Mouse (Mus musculus) kidney, embryonic 14.5 days (tissue): ENCODE results near the gene Arhgef15. TPM values are rescaled to one million over a fixed set of nuclear protein-coding genes. Genes with fewer than 3 reads are reported as not detected.
"Not testable (repeated sequence)": the region's sequence is repeated elsewhere in the genome, so short reads cannot be mapped to it uniquely, and the experiment has no call there.

Source experiments
- ATAC-seq: fragments of 200-750 bp; cut with Nextera tagmentation; 2 replicates; pipeline ENCODE4 v1.8.0; 2017; ENCODE audit warnings: moderate number of reproducible peaks, mild to moderate bottlenecking, moderate TSS enrichment, moderate library complexity; ENCODE audit not compliant: low FRiP score, low TSS enrichment
- H3K27ac ChIP-seq: fragments of 300-500 bp; sonication (generic); 2 replicates; pipeline ENCODE4 v1.5.1; 2014; ENCODE audit warnings: low read depth, mild to moderate bottlenecking, low read length, moderate library complexity, mixed read lengths
- H3K27me3 ChIP-seq: fragments of 300-500 bp; sonication (generic); 2 replicates; pipeline ENCODE4 v1.6.1; 2014; ENCODE audit warnings: mild to moderate bottlenecking, low read length; ENCODE audit not compliant: control insufficient read depth, insufficient read depth
- H3K36me3 ChIP-seq: fragments of 300-500 bp; sonication (generic); 2 replicates; pipeline ENCODE4 v1.6.1; 2014; ENCODE audit warnings: low read length, mixed read lengths; ENCODE audit not compliant: control insufficient read depth, insufficient read depth
- H3K4me1 ChIP-seq: fragments of 300-500 bp; sonication (generic); 2 replicates; pipeline ENCODE4 v1.6.1; 2014; ENCODE audit warnings: low read length, mixed read lengths; ENCODE audit not compliant: control insufficient read depth, insufficient read depth
- H3K4me2 ChIP-seq: fragments of 300-500 bp; sonication (generic); replicated peaks from 2 replicates; pipeline ENCODE4 v1.6.1; 2014; ENCODE audit warnings: low read depth, mild to moderate bottlenecking, low read length
- H3K4me3 ChIP-seq: fragments of 300-500 bp; sonication (generic); 2 replicates; pipeline ENCODE4 v1.5.1; 2014; ENCODE audit warnings: mild to moderate bottlenecking, low read length
- H3K9ac ChIP-seq: fragments of 300-500 bp; sonication (generic); 2 replicates; pipeline ENCODE4 v1.6.1; 2014; ENCODE audit warnings: low read depth, mild to moderate bottlenecking, low read length, moderate library complexity
- H3K9me3 ChIP-seq: fragments of 300-500 bp; sonication (generic); 2 replicates; pipeline ENCODE4 v1.6.1; 2016; ENCODE audit warnings: low read length; ENCODE audit not compliant: control insufficient read depth
- WGBS: fragments of 180-500 bp; shearing (Covaris S2); extraction: QIAGEN DNeasy Blood & Tissue Kit; methylation state at CpG from one replicate; pipeline ENCODE4 v1.1.7; 2014; 5-methylcytosine and 5-hydroxymethylcytosine counted together
- polyA plus RNA-seq: library from polyadenylated mRNA; unstranded; fragments of >200 nt; fragmentation: Nextera tagmentation; extraction: Ambion mirVana; gene quantifications from 2 replicates; pipeline ENCODE4 v1.2.1, GENCODE M21; 2014

Gene Arhgef15
- 10.2 and 15.9 TPM in 2 replicates for polyA plus RNA-seq

DNA sequence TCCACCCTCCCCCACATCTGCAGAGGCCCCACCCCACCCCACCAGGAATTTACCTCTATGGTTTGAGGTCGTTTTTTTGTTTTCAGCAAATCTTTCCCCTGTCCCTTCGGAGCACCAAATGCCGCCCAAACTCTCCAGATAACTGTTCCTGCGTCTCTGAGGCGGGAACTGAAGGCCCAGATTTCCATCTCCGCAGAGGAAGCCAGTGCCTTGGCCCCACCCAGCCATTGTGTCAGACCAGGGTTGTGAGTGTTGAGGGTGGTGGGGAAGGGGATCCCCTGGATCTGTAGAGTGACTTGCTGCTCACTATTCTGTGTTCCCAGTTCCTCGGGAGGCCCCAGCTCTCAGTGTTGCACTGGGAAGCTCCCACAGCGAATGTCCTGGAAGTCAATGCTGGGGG, at the start of gene Arhgef15:
Gene Arhgef15 (minus strand): TSS at position 173 of the 400 bp plus-strand sequence.
- no peak for ATAC-seq
- WGBS = 39% methylated on average over 8 of the region's 8 CpGs
- Histone ChIP-seq H3K27ac (peak within 1 kb of the TSS; percentile 60; the same call in 1 of the 2 replicates), H3K4me3 (peak within 1 kb of the TSS; percentile 30), H3K4me2 (peak within 1 kb of the TSS; percentile 6; the same call in 1 of the 2 replicates), H3K9ac (peak within 1 kb of the TSS; percentile 28), H3K27me3 (peaks cover 16% of the 10 kb centered on the region), H3K9me3 (no peaks in the 10 kb centered on the region), H3K4me1 (no peaks in the 10 kb centered on the region; the same call in 1 of the 2 replicates), H3K36me3 (no peaks in the 10 kb centered on the region)

DNA sequence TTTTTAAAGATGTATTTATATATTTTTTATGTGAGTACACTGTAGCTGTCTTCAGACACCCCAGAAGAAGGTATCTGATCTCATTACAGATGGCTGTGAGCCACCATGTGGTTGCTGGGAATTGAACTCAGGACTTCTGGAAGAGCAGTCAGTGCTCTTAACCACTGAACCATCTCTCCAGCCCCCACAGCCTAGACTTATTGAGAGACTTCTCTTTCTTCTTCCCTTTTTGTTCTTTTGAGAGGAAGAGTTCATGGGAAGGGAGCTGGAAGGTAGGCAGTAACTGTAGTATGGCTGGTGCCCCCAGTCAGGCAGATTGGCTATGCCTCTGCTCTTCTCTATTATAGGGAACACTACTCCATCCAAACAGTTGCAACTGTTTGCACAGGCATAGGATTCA, 49.3 kb upstream of the Arhgef15 start:
- H3K4me2 ChIP-seq = not testable (repeated sequence)

GRCm38 (mm10) chr11:69005193-69005592, 47.9 kb upstream of the Arhgef15 start:
- Histone ChIP-seq H3K4me2 (no peak overlapping the region), H3K9me3 (no peaks in the 10 kb centered on the region), H3K9ac (no peak overlapping the region), H3K36me3 (peaks cover 33% of the 10 kb centered on the region), H3K27ac (no peak overlapping the region), H3K4me3 (no peak overlapping the region), H3K27me3 (no peaks in the 10 kb centered on the region), H3K4me1 (peaks cover 9% of the 10 kb centered on the region; the same call in 1 of the 2 replicates)
- WGBS = 92% methylated on average over 7 of the region's 7 CpGs
- ATAC-seq = no peak

More for the DNA sequence above, 49.3 kb upstream of the Arhgef15 start:
- peaks cover 19% of the 10 kb centered on the region for H3K36me3 ChIP-seq
- not testable (repeated sequence) for H3K27ac ChIP-seq, H3K27me3 ChIP-seq, H3K9me3 ChIP-seq, H3K9ac ChIP-seq, H3K4me3 ChIP-seq, ATAC-seq
- H3K4me1 ChIP-seq = peaks cover 12% of the 10 kb centered on the region; the same call in 1 of the 2 replicates

DNA sequence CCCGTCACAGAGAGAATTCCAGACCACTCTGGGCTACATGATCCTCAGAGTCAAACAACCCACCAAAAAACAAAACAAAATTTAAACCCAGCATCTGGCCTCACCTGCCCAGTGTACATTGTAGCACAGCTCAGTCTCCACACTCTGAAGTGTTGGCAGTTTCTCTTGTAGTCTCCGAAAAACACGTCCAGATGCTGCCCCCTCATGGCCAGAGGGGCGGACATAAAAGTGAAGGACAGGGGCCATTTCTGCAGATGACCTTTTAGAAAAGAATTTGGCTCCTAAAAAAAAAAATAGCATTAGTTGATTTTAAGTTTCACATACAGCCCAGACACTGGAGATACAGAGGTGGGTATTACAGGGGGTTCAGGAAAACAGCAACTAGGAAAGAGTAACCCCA, 46.3 kb upstream of the Arhgef15 start:
- peaks cover 49% of the 10 kb centered on the region for H3K36me3 ChIP-seq
- WGBS = 57% methylated on average over 4 of the region's 4 CpGs
- ATAC-seq = no peak
- H3K4me2 ChIP-seq = no peak overlapping the region
- no peak overlapping the region for H3K4me3 ChIP-seq
- H3K27me3 ChIP-seq = no peaks in the 10 kb centered on the region
- H3K27ac ChIP-seq = no peak overlapping the region
- H3K9ac ChIP-seq = no peak overlapping the region
- peaks cover 9% of the 10 kb centered on the region; the same call in 1 of the 2 replicates for H3K4me1 ChIP-seq
- no peaks in the 10 kb centered on the region for H3K9me3 ChIP-seq

- H3K27me3 ChIP-seq, H3K4me3 ChIP-seq, H3K27ac ChIP-seq, H3K4me1 ChIP-seq, H3K4me2 ChIP-seq, H3K9me3 ChIP-seq, ATAC-seq, H3K9ac ChIP-seq: not testable (repeated sequence)
- H3K36me3 ChIP-seq = peaks cover 57% of the 10 kb centered on the region
- WGBS = 94% methylated on average over 4 of the region's 4 CpGs
These were observed 45.5 kb upstream of the Arhgef15 start for GRCm38 (mm10) chr11:69002782-69003181.

DNA sequence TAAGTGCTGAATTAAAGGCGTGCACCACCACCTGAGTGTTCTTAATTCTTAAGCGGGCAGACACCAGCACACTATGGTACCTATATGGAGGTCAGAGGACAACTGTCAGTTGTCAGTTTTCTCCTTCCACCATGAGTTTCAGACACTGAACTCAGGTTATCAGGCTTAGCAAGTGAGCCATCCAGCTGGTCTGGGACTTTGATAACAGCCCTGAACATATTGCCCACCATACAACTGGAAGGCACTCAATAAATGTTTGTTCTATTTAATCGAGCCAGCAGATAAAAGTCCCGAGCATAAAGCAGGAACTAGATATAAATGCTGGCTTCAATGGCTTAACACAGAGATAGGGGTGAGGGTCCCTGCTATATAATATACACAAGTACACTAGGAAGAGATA, 39.8 kb upstream of the Arhgef15 start:
- no peak for ATAC-seq
- H3K27me3 ChIP-seq = no peaks in the 10 kb centered on the region
- no peak overlapping the region for H3K4me2 ChIP-seq
- WGBS = 93% methylated on average over 4 of the region's 4 CpGs
- H3K36me3 ChIP-seq = peaks cover 95% of the 10 kb centered on the region
- no peak overlapping the region for H3K9ac ChIP-seq
- no peak overlapping the region for H3K27ac ChIP-seq
- no peaks in the 10 kb centered on the region for H3K4me1 ChIP-seq
- no peaks in the 10 kb centered on the region for H3K9me3 ChIP-seq
- no peak overlapping the region for H3K4me3 ChIP-seq

DNA sequence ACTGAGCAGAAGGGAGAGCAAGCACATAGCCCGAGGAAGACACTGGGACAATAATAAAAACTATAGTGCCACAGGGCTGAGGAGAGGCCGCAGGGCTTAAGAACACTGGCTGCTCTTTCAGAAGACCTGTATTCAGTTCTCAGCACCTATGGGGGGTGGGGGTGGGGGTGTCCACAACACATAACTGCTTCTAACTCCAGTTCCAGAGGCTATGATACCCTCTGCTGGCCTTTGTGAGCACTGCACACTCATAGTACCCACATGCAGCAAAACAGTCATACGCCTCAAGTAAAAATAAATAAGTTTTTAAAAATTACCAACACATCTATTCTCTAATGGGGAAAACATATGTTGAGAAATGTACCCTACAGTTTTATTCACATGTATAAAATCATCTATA, 37.1 kb upstream of the Arhgef15 start:
- Histone ChIP-seq H3K27ac (no peak overlapping the region), H3K4me3 (no peak overlapping the region), H3K9me3 (no peaks in the 10 kb centered on the region), H3K36me3 (peaks cover 93% of the 10 kb centered on the region), H3K9ac (no peak overlapping the region), H3K27me3 (no peaks in the 10 kb centered on the region), H3K4me2 (no peak overlapping the region), H3K4me1 (no peaks in the 10 kb centered on the region)
- ATAC-seq = no peak
- WGBS = 92% methylated on average over 3 of the region's 3 CpGs

DNA sequence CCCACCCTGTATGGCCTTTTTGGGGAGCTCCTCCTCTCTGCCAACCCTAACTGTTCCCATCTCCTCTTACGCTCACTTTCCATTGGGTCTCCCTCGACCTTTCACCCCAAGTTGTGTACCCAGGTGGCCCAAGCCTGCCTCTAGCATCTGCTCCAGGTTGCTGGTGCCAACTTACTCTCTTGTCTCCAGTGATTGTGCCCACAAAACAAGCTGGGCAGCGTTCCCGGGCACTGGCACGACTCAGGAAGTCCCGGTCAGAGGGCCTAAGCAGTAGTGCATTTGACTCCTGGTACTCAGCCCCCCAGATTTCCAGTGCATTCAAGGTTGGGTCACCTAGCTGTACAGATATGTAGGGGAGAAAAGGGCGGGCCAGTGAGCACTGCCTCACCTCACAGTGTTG, 35.8 kb upstream of the Arhgef15 start:
- Histone ChIP-seq H3K4me1 (no peaks in the 10 kb centered on the region), H3K9me3 (no peaks in the 10 kb centered on the region), H3K4me3 (no peak overlapping the region), H3K9ac (no peak overlapping the region), H3K36me3 (peaks cover 93% of the 10 kb centered on the region), H3K4me2 (no peak overlapping the region), H3K27me3 (no peaks in the 10 kb centered on the region), H3K27ac (no peak overlapping the region)
- ATAC-seq = no peak
- WGBS = 92% methylated on average over 7 of the region's 7 CpGs

DNA sequence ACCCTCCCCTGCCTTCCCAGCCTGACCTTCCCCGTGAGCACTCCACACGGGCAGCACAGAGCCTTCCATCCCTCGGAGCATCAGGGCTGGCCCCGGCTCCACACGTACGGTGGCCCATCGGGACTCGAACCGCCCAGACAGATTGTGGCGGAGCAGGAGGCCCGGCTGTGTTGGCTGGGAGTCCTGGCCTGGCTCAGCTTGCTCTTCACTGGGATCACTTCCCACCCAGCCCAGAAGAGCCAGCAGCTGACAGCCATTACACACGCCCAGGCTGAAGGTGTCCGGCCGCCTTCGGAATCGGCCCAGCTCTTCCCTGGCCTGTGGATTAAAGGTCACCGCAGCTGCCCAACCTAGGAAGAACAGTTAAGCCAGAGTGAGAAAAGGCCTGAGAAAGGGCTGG, 31.1 kb upstream of the Arhgef15 start:
- no peak overlapping the region for H3K4me2 ChIP-seq
- H3K27ac ChIP-seq = no peak overlapping the region
- H3K4me1 ChIP-seq = no peaks in the 10 kb centered on the region
- H3K27me3 ChIP-seq = no peaks in the 10 kb centered on the region; the same call in 1 of the 2 replicates
- WGBS = 91% methylated on average over 17 of the region's 17 CpGs
- no peaks in the 10 kb centered on the region for H3K9me3 ChIP-seq
- H3K9ac ChIP-seq = no peak overlapping the region
- H3K4me3 ChIP-seq = no peak overlapping the region
- no peak for ATAC-seq
- peaks cover 72% of the 10 kb centered on the region for H3K36me3 ChIP-seq
